Mouse (Mus musculus) erythroblast, embryonic 14.5 days (primary cell): ENCODE results near the gene Tmem185b.

ENCODE experiments used
- GATA1 ChIP-seq: IDR thresholded peaks from 2 replicates; pipeline ENCODE4 v1.6.1; 2012; ENCODE audit warnings: low read length, inconsistent platforms, mixed read lengths
- TAL1 ChIP-seq: IDR thresholded peaks from 3 replicates; pipeline ENCODE4 v1.6.1; 2012; ENCODE audit warnings: low read length, inconsistent platforms, mixed read lengths

- TF ChIP-seq GATA1 = no peak
- TF ChIP-seq TAL1 = no peak
Measured at GRCm38 (mm10) chr1:119480678-119481077, 45.3 kb upstream of the Tmem185b start.
